Mouse (Mus musculus) spleen, adult 2 months (tissue): ENCODE results near the gene Polr1a. TPM values are rescaled to one million over a fixed set of nuclear protein-coding genes. Genes with fewer than 3 reads are reported as not detected.

Source experiments
- DNase-seq, 2 experiments: peaks; one replicate each; pipeline versions ENCODE4 v3.0.0 to v3.0.0-alpha.2; 2012 to 2021; ENCODE audit warnings: low spot score in 2 of 2, low read depth in 1 of 2
- H3K27ac ChIP-seq: fragments of 200-500 bp; 2 replicates; pipeline ENCODE4 v1.5.1; 2012; ENCODE audit warnings: low read length, inconsistent platforms; ENCODE audit not compliant: insufficient read depth
- H3K27me3 ChIP-seq: fragments of 200-500 bp; 2 replicates; pipeline ENCODE4 v1.6.1; 2012; ENCODE audit warnings: mild to moderate bottlenecking, moderate library complexity, low read length, inconsistent platforms; ENCODE audit not compliant: control insufficient read depth, insufficient read depth
- H3K36me3 ChIP-seq: fragments of 200-500 bp; 2 replicates; pipeline ENCODE4 v1.6.1; 2012; ENCODE audit warnings: mild to moderate bottlenecking, low read length, inconsistent platforms; ENCODE audit not compliant: control insufficient read depth, insufficient read depth
- H3K4me1 ChIP-seq: fragments of 200-500 bp; 2 replicates; pipeline ENCODE4 v1.6.1; 2011; ENCODE audit warnings: inconsistent platforms; ENCODE audit not compliant: control insufficient read depth, insufficient read depth, insufficient read length
- H3K4me3 ChIP-seq: fragments of 200-500 bp; 2 replicates; pipeline ENCODE4 v1.5.1; 2011; ENCODE audit warnings: mild to moderate bottlenecking, inconsistent platforms; ENCODE audit not compliant: insufficient read depth, insufficient read length; ENCODE audit errors: extremely low read depth
- CTCF ChIP-seq: fragments of 200-500 bp; IDR thresholded peaks from 2 replicates; pipeline ENCODE4 v1.5.1; 2011; ENCODE audit warnings: mild to moderate bottlenecking, inconsistent platforms; ENCODE audit not compliant: insufficient read depth, insufficient read length, insufficient replicate concordance; ENCODE audit errors: extremely low read depth
- POLR2A ChIP-seq: fragments of 200-500 bp; IDR thresholded peaks from 2 replicates; pipeline ENCODE4 v1.6.1; 2011; ENCODE audit warnings: low read depth, low read length, inconsistent platforms
- WGBS: fragments of 180-500 bp; shearing (Covaris S2); methylation state at CpG from one replicate; pipeline ENCODE4 v1.1.7; 2018; 5-methylcytosine and 5-hydroxymethylcytosine counted together
- polyA plus RNA-seq: library from polyadenylated mRNA; depleted of rRNA; stranded (reverse); fragments of >200 nt; gene quantifications from 2 replicates; pipeline ENCODE4 v1.2.3, GENCODE M21; 2012

The Polr1a gene
- polyA plus RNA-seq, 1 experiment: 16.3 TPM

DNA sequence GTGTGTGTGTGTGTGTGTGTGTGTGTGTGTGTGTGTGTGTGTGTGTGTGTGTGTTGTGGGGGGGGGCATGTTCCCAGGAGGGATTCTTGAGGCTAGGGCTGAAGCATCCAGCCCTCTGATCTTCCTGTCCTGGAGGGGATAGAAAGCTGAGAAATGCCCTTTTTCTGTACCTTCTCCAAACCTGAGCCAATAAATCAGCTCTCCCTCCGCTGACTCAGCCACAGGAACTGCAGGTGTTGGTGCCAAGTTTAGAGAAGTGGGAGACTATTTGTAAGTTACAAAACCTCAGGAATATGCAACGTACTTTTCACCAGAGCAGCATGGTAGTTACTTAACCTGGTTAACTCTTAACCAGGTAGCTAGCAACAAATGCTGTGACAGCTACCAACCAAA is 83.1 kb downstream of the Polr1a start:
- Histone ChIP-seq H3K27me3 (no peaks in the 10 kb centered on the region; the same call in 1 of the 2 replicates), H3K4me1 (no peaks in the 10 kb centered on the region), H3K4me3 (no peak overlapping the region), H3K36me3 (no peaks in the 10 kb centered on the region), H3K27ac (no peak overlapping the region)
- TF ChIP-seq CTCF (no peak), POLR2A (no peak)
- DNase-seq: no peak
- 39% methylated on average over 2 of the region's 2 CpGs for WGBS

DNA sequence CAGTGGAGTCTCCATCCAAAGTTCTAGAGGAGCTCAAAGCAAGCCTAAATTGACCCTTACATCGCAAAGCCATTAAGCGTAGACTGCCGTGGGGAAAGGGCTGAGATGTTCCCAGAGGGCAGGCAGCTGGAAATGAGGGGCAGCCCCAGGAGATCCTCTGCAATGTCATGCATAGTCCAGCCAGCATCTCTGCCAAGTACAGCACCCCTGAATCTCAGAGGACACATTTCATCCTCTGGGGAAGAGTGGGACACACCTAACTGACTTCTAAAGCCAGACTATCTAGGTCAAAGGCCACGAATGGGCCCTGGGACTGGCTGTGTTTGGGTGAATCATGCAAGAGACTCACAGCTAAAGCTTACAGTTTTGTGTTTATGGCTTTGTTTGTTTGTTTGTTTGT is 85.2 kb downstream of the Polr1a start:
- no peak overlapping the region for H3K27ac ChIP-seq
- no peak overlapping the region for H3K4me3 ChIP-seq
- H3K36me3 ChIP-seq: no peaks in the 10 kb centered on the region
- TF ChIP-seq CTCF: no peak
- no peak for TF ChIP-seq POLR2A
- no peaks in the 10 kb centered on the region; the same call in 1 of the 2 replicates for H3K27me3 ChIP-seq
- 89% methylated on average over 4 of the region's 4 CpGs for WGBS
- DNase-seq: no peak
- H3K4me1 ChIP-seq: no peaks in the 10 kb centered on the region

- Histone ChIP-seq H3K27ac (no peak overlapping the region), H3K36me3 (no peaks in the 10 kb centered on the region), H3K4me1 (no peaks in the 10 kb centered on the region), H3K4me3 (no peak overlapping the region), H3K27me3 (no peaks in the 10 kb centered on the region; the same call in 1 of the 2 replicates)
- WGBS: 92% methylated on average over 3 of the region's 3 CpGs
- no peak for DNase-seq
- no peak for TF ChIP-seq POLR2A
- no peak for TF ChIP-seq CTCF
Observed at GRCm38 (mm10) chr6:71995081-71995480, 86.2 kb downstream of the Polr1a start.

DNA sequence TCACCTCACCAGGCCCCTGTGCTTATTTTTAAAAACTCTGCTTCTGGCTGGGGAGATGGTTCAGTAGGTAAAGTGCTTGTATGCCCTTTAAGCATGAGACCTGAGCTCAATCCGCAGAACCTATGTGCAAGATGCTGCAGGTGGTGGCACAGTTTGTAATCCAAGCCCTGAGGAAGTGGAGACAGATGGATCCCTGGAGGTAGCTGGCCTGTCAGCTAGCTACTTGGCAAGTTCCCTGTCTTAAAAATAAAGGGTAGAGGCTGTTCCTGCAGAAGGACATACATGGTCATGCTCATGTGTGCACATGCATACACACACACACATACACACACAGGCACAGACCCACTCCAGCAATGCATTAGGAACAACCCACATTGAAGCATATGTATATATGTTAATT is 88.4 kb downstream of the Polr1a start:
- H3K4me3 ChIP-seq: no peak overlapping the region
- 93% methylated on average over 1 of the region's 1 CpGs for WGBS

GRCm38 (mm10) chr6:71999917-72000512 is 91.2 kb downstream of the Polr1a start:
- H3K27me3 ChIP-seq: no peaks in the 10 kb centered on the region
- 81% methylated on average over 11 of the region's 11 CpGs for WGBS
- no peak overlapping the region for H3K4me3 ChIP-seq
- no peaks in the 10 kb centered on the region; the same call in 1 of the 2 replicates for H3K4me1 ChIP-seq
- DNase-seq: no peak
- no peak overlapping the region for H3K27ac ChIP-seq
- TF ChIP-seq CTCF (no peak), POLR2A (no peak)
- no peaks in the 10 kb centered on the region for H3K36me3 ChIP-seq

More for the DNA sequence above, 88.4 kb downstream of the Polr1a start:
- TF ChIP-seq CTCF: no peak
- TF ChIP-seq POLR2A: no peak
- H3K36me3 ChIP-seq: no peaks in the 10 kb centered on the region
- DNase-seq: no peak
- H3K4me1 ChIP-seq: no peaks in the 10 kb centered on the region; the same call in 1 of the 2 replicates
- H3K27me3 ChIP-seq: no peaks in the 10 kb centered on the region
- H3K27ac ChIP-seq: no peak overlapping the region

GRCm38 (mm10) chr6:72001220-72001777 is 92.4 kb downstream of the Polr1a start:
- TF ChIP-seq CTCF (no peak), POLR2A (no peak)
- Histone ChIP-seq H3K27me3 (no peaks in the 10 kb centered on the region), H3K4me3 (no peak overlapping the region), H3K36me3 (no peaks in the 10 kb centered on the region), H3K27ac (no peak overlapping the region), H3K4me1 (no peaks in the 10 kb centered on the region; the same call in 1 of the 2 replicates)
- no peak for DNase-seq
- 56% methylated on average over 5 of the region's 5 CpGs for WGBS

DNA sequence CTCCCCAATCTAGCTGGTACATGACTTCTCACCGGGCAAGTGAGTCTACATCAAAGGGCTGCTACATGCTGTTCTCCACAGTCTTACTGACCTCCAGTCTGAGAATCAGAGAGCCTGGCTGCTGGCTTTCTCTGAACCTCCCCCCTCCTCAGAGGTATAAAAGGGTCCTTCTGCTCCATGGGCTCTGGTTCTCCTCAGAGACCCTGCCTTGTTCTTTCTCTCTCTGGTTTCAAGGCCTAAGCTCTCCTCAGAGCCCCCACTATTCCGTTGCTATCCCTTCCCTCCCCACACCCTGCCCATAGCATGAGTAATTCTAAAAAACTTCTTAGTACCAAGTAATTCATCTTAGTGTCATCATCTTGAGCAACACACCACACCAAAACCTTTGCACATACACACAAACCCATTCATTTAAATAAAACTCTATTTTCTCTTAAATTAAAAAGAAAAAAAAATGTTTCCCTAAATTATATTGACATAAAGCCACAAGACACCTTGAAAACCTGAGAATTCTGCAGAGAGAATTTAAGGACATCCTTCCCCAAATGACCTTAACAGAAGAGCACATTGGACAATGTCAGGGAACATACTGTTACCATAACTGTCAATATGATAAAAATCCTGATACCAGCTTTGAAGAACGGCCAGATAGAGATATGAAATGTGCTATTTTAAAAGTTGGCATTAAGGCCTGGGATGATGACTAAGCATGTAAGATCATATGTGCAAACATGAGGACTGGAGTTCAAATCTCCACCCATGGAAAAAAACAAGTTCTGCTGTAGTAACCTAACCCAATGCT is 98.8 kb downstream of the Polr1a start:
- 87% methylated on average over 3 of the region's 3 CpGs for WGBS
- Histone ChIP-seq H3K27ac (no peak overlapping the region), H3K27me3 (no peaks in the 10 kb centered on the region), H3K4me1 (no peaks in the 10 kb centered on the region), H3K36me3 (no peaks in the 10 kb centered on the region), H3K4me3 (no peak overlapping the region)
- TF ChIP-seq CTCF (no peak), POLR2A (no peak)
- DNase-seq: no peak
